Mouse (Mus musculus) adrenal gland, postnatal 25 days (tissue): Measurements from ENCODE around the gene Gm17026. TPM values are rescaled to one million over a fixed set of nuclear protein-coding genes. Genes with fewer than 3 reads are reported as not detected.
"Not testable (repeated sequence)": the region's sequence is repeated elsewhere in the genome, so short reads cannot be mapped to it uniquely, and the experiment has no call there.

ENCODE experiments used
- DNase-seq: peaks from one replicate; pipeline ENCODE4 v3.0.0; 2021; ENCODE audit warnings: mixed read lengths
- long read RNA-seq: library from polyadenylated mRNA; stranded (forward); transcript quantifications from one replicate; pipeline ENCODE4 v2.0.0, GENCODE M21; 2021
- microRNA-seq, 2 experiments: library from miRNA; unstranded; fragments of <30 nt; microRNA quantifications; one replicate each; pipeline ENCODE4 v1.2.0; 2021
- total RNA-seq: library from RNA; stranded (reverse); gene quantifications from 2 replicates; pipeline ENCODE4 v1.2.3, GENCODE M21; 2021

Gene Gm17026
- total RNA-seq = not detected in 2 replicates
- long read RNA-seq = 0 reads

- not testable (repeated sequence) for DNase-seq
Observed at GRCm38 (mm10) chr14:42259948-42260347, at the start of gene Gm17026. Gene Gm17026, minus strand, starts transcription at chr14:42260048.

DNA sequence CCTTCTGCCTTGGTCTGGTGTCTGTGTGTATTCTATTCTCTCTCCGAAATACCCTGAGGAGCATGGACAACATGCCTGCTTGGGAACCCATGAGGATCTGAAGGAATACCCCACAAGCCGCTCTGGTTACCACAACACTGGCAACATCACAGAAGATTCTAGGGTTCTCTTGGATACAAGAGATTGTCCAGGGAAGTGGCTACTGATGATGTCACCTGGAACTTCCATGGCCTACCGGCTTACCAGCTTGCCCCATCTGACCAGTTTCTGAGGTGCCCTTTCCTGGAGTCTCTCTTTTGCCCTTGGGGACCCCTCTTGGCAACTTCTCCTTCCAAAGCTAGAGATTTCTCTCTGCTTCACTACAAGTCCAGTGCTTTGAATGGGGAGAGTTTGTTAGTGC lies 37.4 kb upstream of the Gm17026 start, which contains the start of gene Gm9611:
Gene Gm9611, minus strand, starts transcription at position 101 of the 400 bp plus-strand sequence.
- DNase-seq = not testable (repeated sequence)

GRCm38 (mm10) chr14:42216766-42217537 lies 42.9 kb downstream of the Gm17026 start:
- not testable (repeated sequence) for DNase-seq

Small RNA genes lying within 50 kb of the gene (microRNA-seq; reads per million reads assigned to microRNA genes)
- gene Gm25208 (0 reads per million in 2 experiments), gene Gm25892 (0 reads per million in 2 experiments)

Other genes with a start within 250 kb of the Gm17026 start
- gene Gm7951, start 142.7 kb downstream of the Gm17026 start, total RNA-seq = not detected in 2 replicates
- not detected in 2 replicates for gene Gm17027, start 97.4 kb downstream of the Gm17026 start, total RNA-seq
- not detected in 2 replicates for gene Gm3573, start 69.3 kb downstream of the Gm17026 start, total RNA-seq
- not detected in 2 replicates for gene Gm9611, start 37.3 kb upstream of the Gm17026 start, total RNA-seq
- not detected in 2 replicates for gene Gm7995, start 50.2 kb upstream of the Gm17026 start, total RNA-seq
- not detected in 2 replicates for gene Gm8005, start 179.6 kb upstream of the Gm17026 start, total RNA-seq
- not detected in 2 replicates for gene Gm8011, start 203.8 kb upstream of the Gm17026 start, total RNA-seq
- gene Gm8020, start 242.3 kb upstream of the Gm17026 start, total RNA-seq = not detected in 2 replicates